ENCODE assay signal across 9 mouse cellular contexts in genomic region chr6:85513531-85513910, GRCm38 (mm10). TPM values are rescaled to one million over a fixed set of nuclear protein-coding genes. Genes with fewer than 3 reads are reported as not detected.
DNase-seq lines count a peak whose midpoint lies in the region; ATAC-seq and TF ChIP-seq lines count a peak whose summit lies in the region.
"Had no signal": no experiment of that assay in that cellular context is flagged by ENCODE, and none has a peak within 500 bp of the region (broad histone marks: within the 10 kb centered on the region; RNA-seq: fewer than 3 reads in every experiment).

Gene Egr4, minus strand, starts transcription at chr6:85513589.

- no peaks in the 10 kb centered on the region for H3K36me3 ChIP-seq in ES-Bruce4 (ENCODE audit: control insufficient read depth, insufficient read depth, low read length, poor library complexity, severe bottlenecking)
- H3K36me3 ChIP-seq in midbrain, embryonic 11.5 days (ENCODE audit: control insufficient read depth, insufficient read depth, low read length) = no peaks in the 10 kb centered on the region
- no peaks in the 10 kb centered on the region for H3K36me3 ChIP-seq in stomach, embryonic 14.5 days (ENCODE audit: control insufficient read depth, insufficient read depth, low read length)

- H3K27ac ChIP-seq in ES-Bruce4 (ENCODE audit: insufficient read depth, low read length) = no peak within 1 kb of the TSS
- H3K27ac ChIP-seq in midbrain, embryonic 11.5 days (ENCODE audit: low read depth, low read length) = no peak within 1 kb of the TSS
- H3K27ac ChIP-seq in stomach, embryonic 14.5 days (ENCODE audit: low read length) = no peak within 1 kb of the TSS

- peaks cover 24% of the 10 kb centered on the region for H3K27me3 ChIP-seq in ES-Bruce4 (ENCODE audit: control insufficient read depth, insufficient read depth, low read length, poor library complexity, severe bottlenecking)
- H3K27me3 ChIP-seq in midbrain, embryonic 11.5 days (ENCODE audit: control insufficient read depth, insufficient read depth, low read length) = peaks cover 49% of the 10 kb centered on the region
- peaks cover 48% of the 10 kb centered on the region for H3K27me3 ChIP-seq in stomach, embryonic 14.5 days (ENCODE audit: control insufficient read depth, insufficient read depth, low read length)

- peak within 1 kb of the TSS; percentile 66 for H3K4me3 ChIP-seq in ES-Bruce4 (ENCODE audit: low read depth, low read length)
- H3K4me3 ChIP-seq in midbrain, embryonic 11.5 days (ENCODE audit: low read depth, low read length) = peak within 1 kb of the TSS; percentile 36
- H3K4me3 ChIP-seq in stomach, embryonic 14.5 days (ENCODE audit: low read depth, low read length) = peak within 1 kb of the TSS; percentile 42

- H3K4me2 ChIP-seq in midbrain, embryonic 11.5 days = peak within 1 kb of the TSS; percentile 62
- peak within 1 kb of the TSS; percentile 61 for H3K4me2 ChIP-seq in stomach, embryonic 14.5 days (replicated peaks; ENCODE audit: low read depth, low read length)

- no peak for TF ChIP-seq CTCF in ES-Bruce4 (IDR thresholded peaks at IDR 0.05; ENCODE audit: low read depth, low read length)

- no peaks in the 10 kb centered on the region for H3K9me3 ChIP-seq in ES-Bruce4 (replicated peaks; ENCODE audit: control insufficient read depth, insufficient read depth, low read length, poor library complexity, severe bottlenecking)
- H3K9me3 ChIP-seq in midbrain, embryonic 11.5 days (ENCODE audit: control insufficient read depth, low read length) = no peaks in the 10 kb centered on the region
- H3K9me3 ChIP-seq in stomach, embryonic 14.5 days (ENCODE audit: control insufficient read depth, low read depth, low read length) = no peaks in the 10 kb centered on the region

- peak; percentile 53; the same call in 1 of the 2 replicates for ATAC-seq in midbrain, embryonic 11.5 days (ENCODE audit: low FRiP score)
- ATAC-seq in stomach, embryonic 14.5 days (ENCODE audit: insufficient number of reproducible peaks, insufficient read depth, low FRiP score, low read depth) = peak; percentile 49; the same call in 1 of the 2 replicates
- no peak for ATAC-seq in monocyte, adult 5-6 weeks (replicated peaks; ENCODE audit: insufficient number of reproducible peaks, low FRiP score, low TSS enrichment, poor library complexity, severe bottlenecking)

- DNase-seq in ZHBTc4 (ENCODE audit: low read depth, low spot score) = peak; percentile 70
- DNase-seq in embryo, embryonic 11 days = peak; percentile 78
- peak; percentile 42 for DNase-seq in heart, postnatal 4 days
- DNase-seq in left cerebral cortex, adult 9 months (ENCODE audit: low spot score in 2 of 2) = peak; percentile 88 to 94
- DNase-seq in midbrain, embryonic 11.5 days (ENCODE audit: low spot score, missing footprints) = peak; percentile 95

- no peak for TF ChIP-seq EP300 in ES-Bruce4 (IDR thresholded peaks at IDR 0.05; ENCODE audit: insufficient read depth, low read depth, low read length)

- no peaks in the 10 kb centered on the region for H3K4me1 ChIP-seq in ES-Bruce4 (ENCODE audit: control insufficient read depth, insufficient read depth, low read length)
- peaks cover 23% of the 10 kb centered on the region for H3K4me1 ChIP-seq in midbrain, embryonic 11.5 days (ENCODE audit: control insufficient read depth, insufficient read depth, low read length)
- peaks cover 12% of the 10 kb centered on the region for H3K4me1 ChIP-seq in stomach, embryonic 14.5 days (ENCODE audit: control insufficient read depth, insufficient read depth, low read length)

- peak within 1 kb of the TSS; percentile 27 for H3K9ac ChIP-seq in ES-Bruce4 (ENCODE audit: low read depth, poor library complexity, severe bottlenecking)
- H3K9ac ChIP-seq in midbrain, embryonic 11.5 days (ENCODE audit: low read length) = peak within 1 kb of the TSS; percentile 26; the same call in 1 of the 2 replicates
- H3K9ac ChIP-seq in stomach, embryonic 14.5 days (replicated peaks; ENCODE audit: low read depth, low read length) = no peak within 1 kb of the TSS

- WGBS in midbrain, embryonic 11.5 days = under 1% methylated on average over 36 of the region's 38 CpGs
- 1% methylated on average over 35 of the region's 38 CpGs for WGBS in stomach, embryonic 14.5 days

- no peak for TF ChIP-seq POLR2A in ES-Bruce4 (IDR thresholded peaks at IDR 0.05; ENCODE audit: insufficient read depth, low read length)

RNA-seq across cellular contexts. Expression of gene Egr4, which starts in this region (rescaled TPM):
- polyA plus RNA-seq in ES-Bruce4 (2011; ENCODE audit: insufficient read depth, insufficient read length, low read depth, missing spikeins) = not detected in 2 replicates
- not detected for total RNA-seq in heart, postnatal 4 days (2021)
- polyA plus RNA-seq in midbrain, embryonic 11.5 days (2014; fragmentation: Nextera tagmentation; extraction: Ambion mirVana) = not detected in 2 replicates
- not detected in 2 replicates for polyA plus RNA-seq in stomach, embryonic 14.5 days (2014; fragmentation: Nextera tagmentation; extraction: Ambion mirVana)
- not detected in 3 replicates for total RNA-seq in monocyte, adult 5-6 weeks (2017)
- total RNA-seq: gastrocnemius, postnatal 4 days had no signal

Comparison
In these comparisons a context has a peak if more than half of its experiments do, and no peak if none do; other contexts are left out.
1. Peak in DNase-seq in heart, postnatal 4 days; RNA of the gene not detected or under 1 TPM.
2. Peak in DNase-seq, ATAC-seq, H3K4me3 ChIP-seq, H3K9ac ChIP-seq and H3K4me2 ChIP-seq in midbrain, embryonic 11.5 days; RNA of the gene not detected or under 1 TPM.
3. Peak in ATAC-seq, H3K4me3 ChIP-seq and H3K4me2 ChIP-seq in stomach, embryonic 14.5 days; RNA of the gene not detected or under 1 TPM.
4. DNase-seq: peak in every context shown above with its lines; median percentile 95 in midbrain, embryonic 11.5 days; 91 in left cerebral cortex, adult 9 months; 78 in embryo, embryonic 11 days; 70 in ZHBTc4; 42 in heart, postnatal 4 days.